Mouse (Mus musculus) stomach, postnatal 0 days (tissue): ENCODE measurements around the gene Nsun2.

Experiments
- CTCF ChIP-seq: IDR thresholded peaks from 2 replicates; pipeline ENCODE4 v1.5.1; 2016; ENCODE audit warnings: antibody characterized with exemption, low read depth, mild to moderate bottlenecking, moderate library complexity
- EP300 ChIP-seq: optimal IDR thresholded peaks from 2 replicates; pipeline ENCODE3; 2016; ENCODE audit warnings: antibody characterized with exemption

GRCm38 (mm10) chr13:69532893-69533404, 597 bp upstream of the Nsun2 start:
- peak; percentile 39 for TF ChIP-seq CTCF
- no peak for TF ChIP-seq EP300
